Mouse (Mus musculus) hindbrain, embryonic 11.5 days (tissue): ENCODE data around the gene Tmem220. TPM values are rescaled to one million over a fixed set of nuclear protein-coding genes. Genes with fewer than 3 reads are reported as not detected.

ENCODE experiments used
- ATAC-seq: fragments of 200-750 bp; cut with Nextera tagmentation; 2 replicates; pipeline ENCODE4 v1.8.0; 2017; ENCODE audit warnings: mild to moderate bottlenecking, moderate TSS enrichment, moderate library complexity; ENCODE audit not compliant: low FRiP score
- DNase-seq: peaks from one replicate; pipeline ENCODE4 v3.0.0-alpha.2; 2015; ENCODE audit warnings: low spot score
- H3K27ac ChIP-seq: fragments of 300-500 bp; sonication (generic); 2 replicates; pipeline ENCODE4 v1.5.1; 2014; ENCODE audit warnings: mild to moderate bottlenecking, low read depth, low read length
- H3K27me3 ChIP-seq: fragments of 300-500 bp; sonication (generic); 2 replicates; pipeline ENCODE4 v1.6.1; 2014; ENCODE audit warnings: mild to moderate bottlenecking, low read length, moderate library complexity, mixed read lengths; ENCODE audit not compliant: control insufficient read depth, insufficient read depth
- H3K36me3 ChIP-seq: fragments of 300-500 bp; sonication (generic); 2 replicates; pipeline ENCODE4 v1.6.1; 2014; ENCODE audit warnings: mild to moderate bottlenecking, low read length, moderate library complexity, mixed read lengths; ENCODE audit not compliant: control insufficient read depth, insufficient read depth
- H3K4me1 ChIP-seq: fragments of 300-500 bp; sonication (generic); replicated peaks from 2 replicates; pipeline ENCODE4 v1.6.1; 2014; ENCODE audit warnings: low read length, mixed read lengths; ENCODE audit not compliant: control insufficient read depth, insufficient read depth
- H3K4me2 ChIP-seq: fragments of 300-500 bp; sonication (generic); replicated peaks from 2 replicates; pipeline ENCODE4 v1.6.1; 2014; ENCODE audit warnings: mild to moderate bottlenecking, low read depth, low read length
- H3K4me3 ChIP-seq: fragments of 300-500 bp; sonication (generic); 2 replicates; pipeline ENCODE4 v1.5.1; 2014; ENCODE audit warnings: low read depth, low read length
- H3K9ac ChIP-seq: fragments of 300-500 bp; sonication (generic); 2 replicates; pipeline ENCODE4 v1.6.1; 2014; ENCODE audit warnings: low read depth, low read length
- H3K9me3 ChIP-seq: fragments of 300-500 bp; sonication (generic); 2 replicates; pipeline ENCODE4 v1.6.1; 2016; ENCODE audit warnings: low read length; ENCODE audit not compliant: control insufficient read depth
- WGBS: fragments of 180-500 bp; shearing (Covaris S2); extraction: QIAGEN DNeasy Blood & Tissue Kit; methylation state at CpG from one replicate; pipeline ENCODE4 v1.1.7; 2014; 5-methylcytosine and 5-hydroxymethylcytosine counted together
- polyA plus RNA-seq: library from polyadenylated mRNA; unstranded; fragments of >200 nt; fragmentation: Nextera tagmentation; extraction: Ambion mirVana; gene quantifications from 2 replicates; pipeline ENCODE4 v1.2.1, GENCODE M21; 2014

The Tmem220 gene
- polyA plus RNA-seq, 1 experiment from 2014 or later = 1.5 TPM

- no peaks in the 10 kb centered on the region for H3K9me3 ChIP-seq
- ATAC-seq (peak; percentile 88), DNase-seq (peak; percentile 85)
- no peak overlapping the region for H3K27ac ChIP-seq
- WGBS = 4% methylated on average over 8 of the region's 11 CpGs
- H3K4me3 ChIP-seq = no peak overlapping the region
- H3K36me3 ChIP-seq = no peaks in the 10 kb centered on the region
- H3K4me2 ChIP-seq = no peak overlapping the region; the same call in 1 of the 2 replicates
- no peak overlapping the region for H3K9ac ChIP-seq
- H3K4me1 ChIP-seq = no peaks in the 10 kb centered on the region
- H3K27me3 ChIP-seq = peaks cover 12% of the 10 kb centered on the region
These were observed 56.2 kb downstream of the Tmem220 start for GRCm38 (mm10) chr11:67081125-67081649.

- WGBS = 86% methylated on average over 7 of the region's 7 CpGs
- no peaks in the 10 kb centered on the region for H3K9me3 ChIP-seq
- H3K9ac ChIP-seq = no peak overlapping the region
- no peak overlapping the region for H3K27ac ChIP-seq
- H3K4me1 ChIP-seq = no peaks in the 10 kb centered on the region
- no peak overlapping the region for H3K4me2 ChIP-seq
- H3K4me3 ChIP-seq = no peak overlapping the region
- no peak for ATAC-seq
- H3K27me3 ChIP-seq = peaks cover 12% of the 10 kb centered on the region
- no peaks in the 10 kb centered on the region for H3K36me3 ChIP-seq
- no peak for DNase-seq
These were observed 57.2 kb downstream of the Tmem220 start for GRCm38 (mm10) chr11:67082188-67082587.

DNA sequence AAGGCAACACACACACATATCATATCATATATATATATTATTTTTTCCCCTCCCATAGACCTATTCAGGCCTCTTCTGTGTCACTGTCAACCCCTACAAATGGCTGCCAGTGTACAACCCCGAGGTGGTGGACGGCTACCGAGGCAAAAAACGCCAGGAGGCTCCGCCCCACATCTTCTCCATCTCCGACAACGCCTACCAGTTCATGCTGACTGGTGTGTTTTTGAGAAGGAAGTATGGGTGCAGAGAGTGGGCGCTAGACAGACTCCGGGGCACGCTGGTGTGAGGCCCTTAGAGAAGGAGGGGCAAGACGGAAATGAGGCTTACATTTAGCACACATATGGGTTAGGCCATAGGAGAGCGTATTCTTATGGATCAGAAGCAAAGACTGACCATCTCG lies 57.8 kb downstream of the Tmem220 start:
- Histone ChIP-seq H3K9me3 (no peaks in the 10 kb centered on the region), H3K4me3 (no peak overlapping the region), H3K4me1 (no peaks in the 10 kb centered on the region), H3K27me3 (peaks cover 12% of the 10 kb centered on the region), H3K4me2 (no peak overlapping the region), H3K27ac (no peak overlapping the region), H3K36me3 (no peaks in the 10 kb centered on the region), H3K9ac (no peak overlapping the region)
- WGBS = 83% methylated on average over 13 of the region's 13 CpGs
- ATAC-seq (no peak), DNase-seq (no peak)

- H3K4me1 ChIP-seq = no peaks in the 10 kb centered on the region
- no peaks in the 10 kb centered on the region for H3K9me3 ChIP-seq
- ATAC-seq (no peak), DNase-seq (no peak)
- H3K36me3 ChIP-seq = no peaks in the 10 kb centered on the region
- H3K4me2 ChIP-seq = no peak overlapping the region
- 73% methylated on average over 6 of the region's 6 CpGs for WGBS
- peaks cover 12% of the 10 kb centered on the region for H3K27me3 ChIP-seq
- no peak overlapping the region for H3K27ac ChIP-seq
- H3K9ac ChIP-seq = no peak overlapping the region
- no peak overlapping the region for H3K4me3 ChIP-seq
These were observed 58.3 kb downstream of the Tmem220 start for GRCm38 (mm10) chr11:67083239-67083638.

DNA sequence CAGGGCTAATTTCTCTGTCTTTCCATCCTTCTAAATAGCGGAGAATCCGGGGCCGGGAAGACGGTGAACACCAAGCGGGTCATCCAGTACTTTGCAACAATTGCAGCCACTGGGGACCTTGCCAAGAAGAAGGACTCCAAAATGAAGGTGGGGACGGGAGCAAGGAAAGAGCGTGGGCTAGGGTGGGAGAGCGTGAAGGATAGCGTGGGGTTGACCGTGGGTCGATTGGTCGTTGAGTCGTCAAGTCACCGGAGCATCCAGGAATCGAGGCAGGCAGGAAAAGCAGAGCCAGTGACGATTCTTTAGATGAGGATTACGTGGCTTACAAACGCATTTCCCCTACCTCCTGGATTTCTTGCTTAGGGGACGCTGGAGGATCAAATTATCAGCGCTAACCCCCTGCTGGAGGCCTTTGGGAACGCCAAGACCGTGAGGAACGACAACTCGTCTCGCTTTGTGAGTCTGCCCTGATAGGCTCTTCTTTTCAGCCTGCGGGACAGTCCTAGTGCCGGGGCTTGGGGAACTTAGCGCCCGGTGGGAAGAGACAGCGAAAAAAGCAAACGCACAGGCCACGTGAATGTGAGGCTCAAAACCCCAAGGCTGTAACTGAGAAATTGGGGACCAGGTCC lies 58.9 kb downstream of the Tmem220 start:
- H3K27ac ChIP-seq = no peak overlapping the region
- H3K4me3 ChIP-seq = no peak overlapping the region
- H3K4me1 ChIP-seq = no peaks in the 10 kb centered on the region
- no peaks in the 10 kb centered on the region for H3K36me3 ChIP-seq
- no peak overlapping the region for H3K9ac ChIP-seq
- ATAC-seq (no peak), DNase-seq (peak; percentile 34)
- no peak overlapping the region for H3K4me2 ChIP-seq
- H3K27me3 ChIP-seq = peaks cover 12% of the 10 kb centered on the region
- WGBS = 38% methylated on average over 32 of the region's 32 CpGs
- no peaks in the 10 kb centered on the region for H3K9me3 ChIP-seq

Other genes starting within 250 kb of the Tmem220 start
- 1.3 and 3.3 TPM in 2 replicates for gene Pirt, start 113.2 kb upstream of the Tmem220 start, polyA plus RNA-seq
- gene Tmem238l, start 68.5 kb upstream of the Tmem220 start, polyA plus RNA-seq = not detected in 2 replicates
- gene Adprm, start 27.4 kb downstream of the Tmem220 start, polyA plus RNA-seq = 38.7 and 39.0 TPM in 2 replicates
- 16.1 and 20.0 TPM in 2 replicates for gene Sco1, start 27.5 kb downstream of the Tmem220 start, polyA plus RNA-seq
- gene Myh3, start 53.1 kb downstream of the Tmem220 start, polyA plus RNA-seq = 2.3 and 4.1 TPM in 2 replicates
- 0.03 TPM in 1 of 2 replicates, not detected in the other for gene Myh2, start 145.9 kb downstream of the Tmem220 start, polyA plus RNA-seq
- 0.03 and 0.04 TPM in 2 replicates for gene Myh1, start 174.9 kb downstream of the Tmem220 start, polyA plus RNA-seq
- 0.06 TPM in 1 of 2 replicates, not detected in the other for gene Myh4, start 212.9 kb downstream of the Tmem220 start, polyA plus RNA-seq